7 mouse cellular contexts compared by ENCODE assay signal in the genomic region with DNA sequence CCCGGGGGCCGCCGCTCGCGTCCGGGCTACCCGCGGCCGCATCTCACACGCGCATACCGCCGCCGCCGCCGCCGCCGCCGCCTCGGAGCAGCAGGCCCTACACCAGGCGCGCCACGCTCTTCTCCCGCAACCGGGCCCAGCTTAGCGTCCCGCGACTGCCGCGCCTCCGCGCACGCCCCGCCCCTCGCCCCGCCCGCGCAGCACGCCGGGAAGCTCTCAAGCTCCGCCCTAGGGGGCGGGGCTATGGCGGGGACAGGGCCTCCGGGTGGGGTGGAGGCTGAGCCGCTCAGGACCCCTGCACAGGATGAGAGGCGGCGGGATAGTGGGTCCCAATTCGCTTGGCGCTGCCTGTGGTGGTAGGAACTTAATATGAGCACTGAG. TPM values are rescaled to one million over a fixed set of nuclear protein-coding genes. Genes with fewer than 3 reads are reported as not detected.
DNase-seq lines count a peak whose midpoint lies in the region; ATAC-seq lines count a peak whose summit lies in the region.

No protein-coding gene starts in this region.

- H3K9me3 ChIP-seq in intestine, embryonic 15.5 days, result no peaks in the 10 kb centered on the region

- H3K4me2 ChIP-seq in intestine, embryonic 15.5 days (replicated peaks), result peak overlapping the region; percentile 70

- 0 out of 2 replicates have a peak, but pooled peaks cover 2% of the 10 kb centered on the region for H3K4me1 ChIP-seq in intestine, embryonic 15.5 days (replicated peaks)

- no peaks in the 10 kb centered on the region for H3K27me3 ChIP-seq in intestine, embryonic 15.5 days (replicated peaks)

- intact Hi-C loops in gastrocnemius, postnatal 36 days (cut with DNase I), result no loop called here
- intact Hi-C loops in left cerebral cortex, postnatal 25 days (cut with DNase I), result loop anchor here (2.0 to 5.0 kb wide), 2 partner anchors 41 to 53 kb away; no protein-coding TSS in a partner anchor

- DNase-seq in adrenal gland, postnatal 10 days, result peak; percentile 96
- DNase-seq in embryo, embryonic 11.5 days (ENCODE audit: low read depth, low spot score), result peak; percentile 86
- DNase-seq in gastrocnemius, postnatal 36 days, result peak; percentile 79 to 89
- peak; percentile 90 to 91 for DNase-seq in left cerebral cortex, postnatal 25 days (ENCODE audit: low spot score in 2 of 2)
- DNase-seq in mesoderm, embryonic 11.5 days (ENCODE audit: low read depth, low spot score), result peak; percentile 94
- peak; percentile 93 for DNase-seq in right cerebral cortex, postnatal 4 days

- H3K4me3 ChIP-seq in intestine, embryonic 15.5 days (replicated peaks), result peak overlapping the region; percentile 98

- H3K36me3 ChIP-seq in intestine, embryonic 15.5 days, result no peaks in the 10 kb centered on the region

- 1% methylated on average over 47 of the region's 49 CpGs for WGBS in intestine, embryonic 15.5 days

- peak overlapping the region; percentile 85 for H3K9ac ChIP-seq in intestine, embryonic 15.5 days

- H3K27ac ChIP-seq in intestine, embryonic 15.5 days, result peak overlapping the region; percentile 95

- peak; percentile 95 for ATAC-seq in intestine, embryonic 15.5 days

RNA-seq across cellular contexts. Expression of gene Uri1, which starts 4.0 kb away (rescaled TPM):
- total RNA-seq in adrenal gland, postnatal 10 days (2021), result 10 to 100 TPM; 53.5 to 56.7 TPM
- 10 to 100 TPM; 22.4 to 24.0 TPM for total RNA-seq in gastrocnemius, postnatal 36 days (2021)
- polyA plus RNA-seq in intestine, embryonic 15.5 days (2015; fragmentation: Nextera tagmentation; extraction: Ambion mirVana), result 41.4 and 47.2 TPM in 2 replicates
- 10 to 100 TPM; 35.9 to 48.3 TPM for total RNA-seq in left cerebral cortex, postnatal 25 days (2021)

Comparison
In these comparisons a context has a peak if more than half of its experiments do, and no peak if none do; other contexts are left out.
1. Peak in every context shown above with its lines: DNase-seq, ATAC-seq, H3K4me3 ChIP-seq and H3K27ac ChIP-seq.